Mouse (Mus musculus) lung, embryonic 16.5 days (tissue): ENCODE measurements around the gene Uap1. TPM values are rescaled to one million over a fixed set of nuclear protein-coding genes. Genes with fewer than 3 reads are reported as not detected.
"Not testable (repeated sequence)": the region's sequence is repeated elsewhere in the genome, so short reads cannot be mapped to it uniquely, and the experiment has no call there.

Experiments used
- ATAC-seq: fragments of 200-750 bp; cut with Nextera tagmentation; 2 replicates; pipeline ENCODE4 v1.8.0; 2017; ENCODE audit warnings: low read depth, mild to moderate bottlenecking, moderate library complexity
- H3K27ac ChIP-seq: fragments of 300-500 bp; sonication (generic); 2 replicates; pipeline ENCODE4 v1.5.1; 2014; ENCODE audit warnings: mild to moderate bottlenecking, control low read depth, low read length
- H3K27me3 ChIP-seq: fragments of 300-500 bp; sonication (generic); 2 replicates; pipeline ENCODE4 v1.6.1; 2014; ENCODE audit warnings: low read depth, low read length, mixed read lengths; ENCODE audit not compliant: control insufficient read depth, insufficient read depth
- H3K36me3 ChIP-seq: fragments of 300-500 bp; sonication (generic); 2 replicates; pipeline ENCODE4 v1.6.1; 2014; ENCODE audit warnings: low read length; ENCODE audit not compliant: control insufficient read depth, insufficient read depth
- H3K4me1 ChIP-seq: fragments of 300-500 bp; sonication (generic); replicated peaks from 2 replicates; pipeline ENCODE4 v1.6.1; 2014; ENCODE audit warnings: low read length, mixed read lengths; ENCODE audit not compliant: control insufficient read depth, insufficient read depth
- H3K4me2 ChIP-seq: fragments of 300-500 bp; sonication (generic); 2 replicates; pipeline ENCODE4 v1.6.1; 2014; ENCODE audit warnings: low read depth, low read length, control low read depth
- H3K4me3 ChIP-seq: fragments of 300-500 bp; sonication (generic); 2 replicates; pipeline ENCODE4 v1.5.1; 2014; ENCODE audit warnings: mild to moderate bottlenecking, low read length, control low read depth
- H3K9ac ChIP-seq: fragments of 300-500 bp; sonication (generic); 2 replicates; pipeline ENCODE4 v1.6.1; 2014; ENCODE audit warnings: low read length, control low read depth
- H3K9me3 ChIP-seq: fragments of 300-500 bp; sonication (generic); 2 replicates; pipeline ENCODE4 v1.6.1; 2016; ENCODE audit warnings: low read length; ENCODE audit not compliant: control insufficient read depth
- WGBS: fragments of 180-500 bp; shearing (Covaris S2); extraction: QIAGEN DNeasy Blood & Tissue Kit; methylation state at CpG from one replicate; pipeline ENCODE4 v1.1.7; 2014; 5-methylcytosine and 5-hydroxymethylcytosine counted together
- polyA plus RNA-seq: library from polyadenylated mRNA; unstranded; fragments of >200 nt; fragmentation: Nextera tagmentation; extraction: Ambion mirVana; gene quantifications from 2 replicates; pipeline ENCODE4 v1.2.1, GENCODE M21; 2015

Uap1 gene
- polyA plus RNA-seq, 1 experiment from 2014 or later, result 52.7 TPM

DNA sequence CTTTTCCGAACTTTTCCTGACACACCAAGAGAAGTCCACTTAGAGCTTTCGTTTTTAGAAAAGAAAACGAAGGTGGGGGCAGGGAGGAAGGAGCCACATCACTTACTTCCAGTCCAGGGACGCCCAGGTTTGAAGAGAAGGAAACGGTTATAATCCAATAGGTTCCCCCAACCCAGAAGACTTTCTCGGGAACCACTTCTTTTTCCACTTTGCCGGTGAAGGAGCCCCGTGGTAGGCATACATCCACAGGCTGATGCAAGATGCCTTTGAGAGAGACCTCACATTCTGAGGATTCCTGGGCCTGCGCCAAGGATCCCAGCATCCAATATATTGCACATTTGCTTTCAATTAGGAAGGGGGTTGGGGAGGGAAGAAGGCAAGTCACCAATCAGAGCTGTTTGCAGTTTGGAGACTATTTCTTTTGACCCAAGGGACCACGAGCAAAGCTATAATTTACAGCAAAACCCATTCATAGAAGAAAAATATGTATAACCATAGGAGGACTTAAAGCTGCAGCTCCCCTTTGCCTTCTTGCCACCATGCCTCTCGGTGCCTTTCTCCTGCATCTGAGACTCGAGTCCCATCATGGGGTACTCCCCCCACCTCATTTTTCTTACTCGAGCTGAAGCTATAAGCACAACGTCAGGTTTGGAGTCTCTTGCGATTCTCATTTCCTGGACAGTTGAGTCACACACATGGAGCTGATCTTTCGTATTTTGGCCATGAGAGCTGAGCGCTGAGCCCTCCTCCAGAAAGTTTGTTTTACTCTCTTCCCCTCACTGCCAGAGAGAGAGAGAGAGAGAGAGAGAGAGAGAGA lies 64.0 kb downstream of the Uap1 start, which contains the start of gene Ddr2:
Gene Ddr2, minus strand, starts transcription at position 247 of the 817 bp plus-strand sequence.
- peak; percentile 88 for ATAC-seq
- H3K36me3 ChIP-seq, result no peaks in the 10 kb centered on the region
- peak within 1 kb of the TSS; percentile 53 for H3K4me2 ChIP-seq
- H3K27ac ChIP-seq, result peak within 1 kb of the TSS; percentile 89
- H3K9me3 ChIP-seq, result no peaks in the 10 kb centered on the region
- H3K9ac ChIP-seq, result peak within 1 kb of the TSS; percentile 59
- WGBS, result 32% methylated on average over 17 of the region's 17 CpGs
- H3K4me1 ChIP-seq, result peaks cover 3% of the 10 kb centered on the region; the same call in 1 of the 2 replicates
- H3K4me3 ChIP-seq, result peak within 1 kb of the TSS; percentile 50
- H3K27me3 ChIP-seq, result no peaks in the 10 kb centered on the region

DNA sequence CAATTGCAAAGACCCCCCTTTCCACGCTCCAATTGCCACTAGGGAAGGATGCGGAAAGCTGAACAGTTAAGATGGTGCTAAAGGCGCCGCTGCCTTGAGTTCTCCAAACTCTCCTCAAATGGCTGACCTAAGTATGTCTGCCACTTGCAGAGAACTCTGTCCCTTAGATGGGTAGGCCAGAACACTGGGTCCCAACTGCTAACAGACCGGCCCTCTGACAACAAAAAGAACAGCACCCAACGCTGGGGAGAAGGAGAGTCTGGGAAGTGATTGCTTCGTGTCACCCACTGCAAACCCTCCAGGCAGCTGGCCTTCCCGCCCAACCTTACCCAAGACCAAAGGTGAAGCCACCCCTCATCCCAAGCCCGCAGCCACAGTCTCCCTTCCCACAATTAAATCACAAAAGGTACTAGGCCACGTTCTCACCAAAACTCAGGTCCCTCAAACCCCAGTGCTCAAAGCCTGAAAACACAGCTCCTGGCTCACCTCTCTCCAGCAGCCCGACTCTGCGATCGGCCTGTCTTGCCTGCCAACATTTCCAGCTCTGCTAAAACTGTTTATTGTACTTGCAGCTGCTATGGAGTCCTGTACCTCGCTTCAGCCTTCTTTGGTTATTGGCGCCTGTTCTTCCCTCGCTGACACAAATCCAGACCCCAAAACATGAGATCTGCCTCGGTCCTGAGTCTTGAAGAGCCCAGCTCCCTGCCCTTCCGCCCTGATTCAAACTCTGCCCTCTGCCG lies 64.8 kb downstream of the Uap1 start:
- peak overlapping the region; percentile 50 for H3K4me3 ChIP-seq
- peak overlapping the region; percentile 89 for H3K27ac ChIP-seq
- ATAC-seq, result peak; percentile 71
- peaks cover 3% of the 10 kb centered on the region; the same call in 1 of the 2 replicates for H3K4me1 ChIP-seq
- H3K36me3 ChIP-seq, result no peaks in the 10 kb centered on the region
- H3K9me3 ChIP-seq, result no peaks in the 10 kb centered on the region
- H3K4me2 ChIP-seq, result peak overlapping the region; percentile 53
- H3K9ac ChIP-seq, result peak overlapping the region; percentile 59
- 46% methylated on average over 19 of the region's 19 CpGs for WGBS
- no peaks in the 10 kb centered on the region for H3K27me3 ChIP-seq

GRCm38 (mm10) chr1:170102814-170103213 lies 71.9 kb downstream of the Uap1 start:
- H3K36me3 ChIP-seq, ATAC-seq, H3K9ac ChIP-seq, H3K9me3 ChIP-seq, H3K27ac ChIP-seq, H3K4me2 ChIP-seq, H3K4me3 ChIP-seq, H3K27me3 ChIP-seq, H3K4me1 ChIP-seq: not testable (repeated sequence)
- 83% methylated on average over 6 of the region's 6 CpGs for WGBS

Other genes with a start within 250 kb of the Uap1 start
- 0.35 and 0.44 TPM in 2 replicates for gene Ccdc190, start 246.3 kb downstream of the Uap1 start, polyA plus RNA-seq
- 10.1 and 11.0 TPM in 2 replicates for gene Hsd17b7, start 205.7 kb downstream of the Uap1 start, polyA plus RNA-seq
- 38.2 and 45.0 TPM in 2 replicates for gene Ddr2, start 64.2 kb downstream of the Uap1 start, polyA plus RNA-seq
- gene Uhmk1, start 40.4 kb upstream of the Uap1 start, polyA plus RNA-seq, result 6.8 and 7.3 TPM in 2 replicates
- gene Sh2d1b2, start 57.8 kb upstream of the Uap1 start, polyA plus RNA-seq, result 0.58 TPM in 1 of 2 replicates, not detected in the other
- gene Sh2d1b1, start 102.4 kb upstream of the Uap1 start, polyA plus RNA-seq, result 1.3 and 1.4 TPM in 2 replicates
- gene Gm7694, start 131.4 kb upstream of the Uap1 start, polyA plus RNA-seq, result 3.1 and 3.3 TPM in 2 replicates
- gene Spata46, start 133.8 kb upstream of the Uap1 start, polyA plus RNA-seq, result 1.2 and 1.3 TPM in 2 replicates